Mouse (Mus musculus) heart, embryonic 12.5 days (tissue): Measurements from ENCODE around the gene Ccdc146. TPM values are rescaled to one million over a fixed set of nuclear protein-coding genes. Genes with fewer than 3 reads are reported as not detected.

Experiments
- polyA plus RNA-seq: library from polyadenylated mRNA; unstranded; fragments of >200 nt; fragmentation: Nextera tagmentation; extraction: Ambion mirVana; gene quantifications from 2 replicates; pipeline ENCODE4 v1.2.1, GENCODE M21; 2016

Gene Ccdc146
- polyA plus RNA-seq, 1 experiment from 2014 or later = 1.3 TPM

Other genes starting within 250 kb of the Ccdc146 start
- gene Gsap, start 238.4 kb downstream of the Ccdc146 start, polyA plus RNA-seq = 0.41 and 0.71 TPM in 2 replicates
- 34.2 and 35.3 TPM in 2 replicates for gene Fgl2, start 52.0 kb downstream of the Ccdc146 start, polyA plus RNA-seq
- 9.4 and 10.1 TPM in 2 replicates for gene Fam185a, start 281 bp upstream of the Ccdc146 start, polyA plus RNA-seq
- gene Lrrc17, start 118.9 kb upstream of the Ccdc146 start, polyA plus RNA-seq = 6.6 and 7.8 TPM in 2 replicates
- 0.10 and 0.19 TPM in 2 replicates for gene Fbxl13, start 221.0 kb upstream of the Ccdc146 start, polyA plus RNA-seq
- 21.7 and 22.9 TPM in 2 replicates for gene Armc10, start 221.1 kb upstream of the Ccdc146 start, polyA plus RNA-seq